Mouse (Mus musculus) MEL (cell line): Measurements from ENCODE around the gene Ptpa. TPM values are rescaled to one million over a fixed set of nuclear protein-coding genes. Genes with fewer than 3 reads are reported as not detected.

Experiments
- DNase-seq: peaks from one replicate; pipeline ENCODE4 v3.0.0; 2011; ENCODE audit warnings: low read depth, low spot score
- H3K27ac ChIP-seq: 2 replicates; pipeline ENCODE4 v1.5.1; 2012; ENCODE audit warnings: low read depth, mild to moderate bottlenecking, control low read depth, low read length, moderate library complexity; ENCODE audit not compliant: control insufficient read depth
- H3K27me3 ChIP-seq, 2 experiments: fragments of 150-350 bp in 1 of 2; sonication (generic) in 1 of 2; 2 replicates each; pipeline ENCODE4 v1.6.1; 2012; ENCODE audit warnings: low read length in 2 of 2, mild to moderate bottlenecking in 2 of 2, improper control_type of control experiment in 1 of 2, moderate library complexity in 1 of 2; ENCODE audit not compliant: insufficient read depth in 2 of 2, control insufficient read depth in 1 of 2
- H3K36me3 ChIP-seq, 2 experiments: 2 replicates each; pipeline ENCODE4 v1.6.1; 2012 to 2014; ENCODE audit warnings: low read length in 2 of 2, improper control_type of control experiment in 1 of 2, inconsistent platforms in 1 of 2, mild to moderate bottlenecking in 1 of 2; ENCODE audit not compliant: insufficient read depth in 2 of 2, control insufficient read depth in 1 of 2
- H3K4me1 ChIP-seq, 2 experiments: fragments of 150-350 bp in 1 of 2; sonication (generic) in 1 of 2; 2 replicates each; pipeline ENCODE4 v1.6.1; 2012; ENCODE audit warnings: low read length in 2 of 2, improper control_type of control experiment in 1 of 2, mild to moderate bottlenecking in 1 of 2; ENCODE audit not compliant: insufficient read depth in 2 of 2, control insufficient read depth in 1 of 2
- H3K4me3 ChIP-seq, 2 experiments: fragments of 150-350 bp in 1 of 2; sonication (generic) in 1 of 2; 2 replicates each; pipeline ENCODE4 v1.5.1; 2012; ENCODE audit warnings: low read depth in 2 of 2, low read length in 2 of 2, mild to moderate bottlenecking in 2 of 2, moderate library complexity in 2 of 2, control low read depth in 1 of 2, improper control_type of control experiment in 1 of 2; ENCODE audit not compliant: control insufficient read depth in 1 of 2, insufficient read depth in 1 of 2
- H3K79me2 ChIP-seq: 2 replicates; pipeline ENCODE4 v1.6.1; 2012; ENCODE audit warnings: mild to moderate bottlenecking, low read length, moderate library complexity; ENCODE audit not compliant: control insufficient read depth, poor library complexity, insufficient read depth
- H3K9ac ChIP-seq: 2 replicates; pipeline ENCODE4 v1.6.1; 2012; ENCODE audit warnings: low read depth, mild to moderate bottlenecking, control low read depth, low read length, moderate library complexity; ENCODE audit not compliant: control insufficient read depth, poor library complexity, severe bottlenecking
- H3K9me3 ChIP-seq: fragments of 150-350 bp; sonication (generic); replicated peaks from 2 replicates; pipeline ENCODE4 v1.6.1; 2012; ENCODE audit warnings: mild to moderate bottlenecking, low read length, improper control_type of control experiment, moderate library complexity; ENCODE audit not compliant: insufficient read depth
- CHD1 ChIP-seq: IDR thresholded peaks from 2 replicates; pipeline ENCODE4 v1.6.1; 2012; ENCODE audit warnings: low read depth, mild to moderate bottlenecking, inconsistent platforms, low read length, improper control_type of control experiment
- CHD2 ChIP-seq: IDR thresholded peaks from 2 replicates; pipeline ENCODE4 v1.6.1; 2011; ENCODE audit warnings: low read length, improper control_type of control experiment
- ELF1 ChIP-seq: IDR thresholded peaks from 2 replicates; pipeline ENCODE4 v1.6.1; 2014; ENCODE audit warnings: low read depth, mild to moderate bottlenecking, inconsistent platforms, low read length, improper control_type of control experiment, moderate library complexity
- GABPA ChIP-seq: IDR thresholded peaks from 2 replicates; pipeline ENCODE4 v1.6.1; 2012; ENCODE audit warnings: low read depth, mild to moderate bottlenecking, inconsistent platforms, low read length, improper control_type of control experiment, moderate library complexity
- KAT2A ChIP-seq: conservative IDR thresholded peaks from 2 replicates; pipeline ENCODE4 v1.6.1; 2012; ENCODE audit warnings: low read depth, low read length, improper control_type of control experiment, inconsistent platforms
- MAFK ChIP-seq: IDR thresholded peaks from 2 replicates; pipeline ENCODE4 v1.6.1; 2011; ENCODE audit warnings: low read depth, mild to moderate bottlenecking, low read length, improper control_type of control experiment, borderline replicate concordance
- MEF2A ChIP-seq: IDR thresholded peaks from 2 replicates; pipeline ENCODE4 v1.6.1; 2014; ENCODE audit warnings: low read depth, mild to moderate bottlenecking, inconsistent platforms, low read length, improper control_type of control experiment; ENCODE audit not compliant: poor library complexity, insufficient replicate concordance, severe bottlenecking; ENCODE audit errors: extremely low read depth
- MXI1 ChIP-seq: IDR thresholded peaks from 2 replicates; pipeline ENCODE4 v1.6.1; 2011; ENCODE audit warnings: mild to moderate bottlenecking, low read depth, low read length, improper control_type of control experiment
- MYB ChIP-seq: IDR thresholded peaks from 2 replicates; pipeline ENCODE4 v1.6.1; 2011; ENCODE audit warnings: mild to moderate bottlenecking, low read depth, low read length, improper control_type of control experiment
- POLR2A ChIP-seq, 2 experiments: IDR thresholded peaks; 2 replicates each; pipeline ENCODE4 v1.6.1; 2011 to 2012; ENCODE audit warnings: low read length in 2 of 2, mild to moderate bottlenecking in 2 of 2, control low read depth in 1 of 2, improper control_type of control experiment in 1 of 2, low read depth in 1 of 2, moderate library complexity in 1 of 2; ENCODE audit not compliant: control insufficient read depth in 1 of 2, insufficient read depth in 1 of 2, poor library complexity in 1 of 2
- POLR2AphosphoS2 ChIP-seq: IDR thresholded peaks from 2 replicates; pipeline ENCODE4 v1.6.1; 2011; ENCODE audit warnings: low read length, improper control_type of control experiment
- POLR2AphosphoS5 ChIP-seq: IDR thresholded peaks from 2 replicates; pipeline ENCODE4 v1.6.1; 2012; ENCODE audit warnings: low read depth, borderline replicate concordance, mild to moderate bottlenecking, inconsistent platforms, low read length, moderate library complexity, mixed read lengths
- RAD21 ChIP-seq: IDR thresholded peaks from 2 replicates; pipeline ENCODE4 v1.6.1; 2011; ENCODE audit warnings: mild to moderate bottlenecking, low read depth, low read length, improper control_type of control experiment
- RCOR1 ChIP-seq: IDR thresholded peaks from 2 replicates; pipeline ENCODE4 v1.6.1; 2012; ENCODE audit warnings: low read depth, mild to moderate bottlenecking, inconsistent platforms, low read length, improper control_type of control experiment
- SIN3A ChIP-seq: IDR thresholded peaks from 2 replicates; pipeline ENCODE4 v1.6.1; 2012; ENCODE audit warnings: low read length, improper control_type of control experiment, inconsistent platforms
- UBTF ChIP-seq: IDR thresholded peaks from 2 replicates; pipeline ENCODE4 v1.6.1; 2012; ENCODE audit warnings: low read depth, mild to moderate bottlenecking, inconsistent platforms, low read length, improper control_type of control experiment, moderate library complexity, borderline replicate concordance; ENCODE audit not compliant: insufficient read depth
- ZKSCAN1 ChIP-seq: IDR thresholded peaks from 2 replicates; pipeline ENCODE4 v1.6.1; 2012; ENCODE audit warnings: low read depth, mild to moderate bottlenecking, inconsistent platforms, low read length, improper control_type of control experiment, moderate library complexity
- ZMIZ1 ChIP-seq: IDR thresholded peaks from 2 replicates; pipeline ENCODE4 v1.6.1; 2012; ENCODE audit warnings: low read depth, mild to moderate bottlenecking, inconsistent platforms, low read length, improper control_type of control experiment, moderate library complexity
- ZNF384 ChIP-seq: IDR thresholded peaks from 2 replicates; pipeline ENCODE4 v1.6.1; 2012; ENCODE audit warnings: low read depth, mild to moderate bottlenecking, inconsistent platforms, low read length, improper control_type of control experiment
- polyA plus RNA-seq, 2 experiments: library from polyadenylated mRNA; stranded (reverse) in 1 of 2; unstranded in 1 of 2; fragments of >175 nt in 1 of 2; fragments of >200 nt in 1 of 2; gene quantifications; 2 replicates each; pipeline versions ENCODE4 v1.2.1 to v1.2.4; 2012; ENCODE audit warnings: low replicate concordance in 2 of 2, low read depth in 1 of 2; ENCODE audit not compliant: insufficient read length in 2 of 2, insufficient read depth in 1 of 2, missing spikeins in 1 of 2
- total RNA-seq: library from RNA; depleted of rRNA; stranded (reverse); fragments of 300-350 nt; gene quantifications from 2 replicates; pipeline ENCODE4 v1.2.3, GENCODE M21; 2012

Ptpa gene
- total and polyA plus RNA-seq, 3 experiments = 159 to 382 TPM; not detected in 1

DNA sequence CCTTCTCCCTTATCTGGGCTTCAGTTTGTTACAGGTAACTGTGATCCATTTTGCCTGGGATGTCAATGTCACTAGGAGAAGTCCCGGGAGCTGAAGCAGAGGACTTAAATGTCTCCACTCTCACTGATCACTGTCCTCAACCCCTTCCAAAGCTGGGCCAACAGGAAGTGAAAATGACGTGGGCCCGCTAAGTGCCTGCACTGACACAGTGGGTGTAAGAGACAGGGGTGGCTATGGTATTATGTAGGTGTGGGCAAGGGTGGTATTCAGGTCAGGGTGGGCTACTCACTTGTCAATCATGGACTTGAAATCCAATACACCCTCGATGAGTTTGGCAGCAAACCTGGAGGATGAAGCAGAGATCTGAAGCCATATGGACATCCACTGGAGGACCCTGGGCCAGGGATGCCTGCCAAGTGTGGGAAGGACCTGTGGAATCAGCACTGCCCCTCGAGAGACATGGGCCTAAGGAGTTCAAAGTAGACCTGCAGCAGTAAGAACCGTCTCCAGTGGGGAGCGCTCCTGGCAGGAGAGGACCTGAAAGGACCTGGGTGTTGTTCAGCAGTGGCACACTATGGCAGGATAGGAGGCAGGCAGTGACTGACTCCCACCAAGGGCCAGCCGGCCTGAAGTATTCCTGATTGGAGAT, 7.3 kb upstream of the Ptpa start:
- Histone ChIP-seq H3K4me3 (no peak overlapping the region), H3K79me2 (no peaks in the 10 kb centered on the region), H3K27me3 (no peaks in the 10 kb centered on the region), H3K27ac (no peak overlapping the region), H3K9me3 (no peaks in the 10 kb centered on the region), H3K9ac (no peak overlapping the region), H3K4me1 (no peaks in the 10 kb centered on the region), H3K36me3 (peaks cover 0 to 3% of the 10 kb centered on the region in 2 experiments; a peak in 2 of 4 replicates)
- DNase-seq = no peak
- no peak for TF ChIP-seq ELF1
- TF ChIP-seq POLR2A (IDR thresholded peaks at IDR 0.05; ENCODE audit: control insufficient read depth in 1 of 2, insufficient read depth in 1 of 2, low read depth in 1 of 2, low read length in 2 of 2, poor library complexity in 1 of 2) = no peak
- TF ChIP-seq MEF2A = no peak
- no peak for TF ChIP-seq CHD2
- TF ChIP-seq MYB = no peak
- no peak for TF ChIP-seq POLR2AphosphoS2
- no peak for TF ChIP-seq GABPA
- no peak for TF ChIP-seq MAFK
- TF ChIP-seq RAD21 = no peak
- no peak for TF ChIP-seq KAT2A
- no peak for TF ChIP-seq CHD1

DNA sequence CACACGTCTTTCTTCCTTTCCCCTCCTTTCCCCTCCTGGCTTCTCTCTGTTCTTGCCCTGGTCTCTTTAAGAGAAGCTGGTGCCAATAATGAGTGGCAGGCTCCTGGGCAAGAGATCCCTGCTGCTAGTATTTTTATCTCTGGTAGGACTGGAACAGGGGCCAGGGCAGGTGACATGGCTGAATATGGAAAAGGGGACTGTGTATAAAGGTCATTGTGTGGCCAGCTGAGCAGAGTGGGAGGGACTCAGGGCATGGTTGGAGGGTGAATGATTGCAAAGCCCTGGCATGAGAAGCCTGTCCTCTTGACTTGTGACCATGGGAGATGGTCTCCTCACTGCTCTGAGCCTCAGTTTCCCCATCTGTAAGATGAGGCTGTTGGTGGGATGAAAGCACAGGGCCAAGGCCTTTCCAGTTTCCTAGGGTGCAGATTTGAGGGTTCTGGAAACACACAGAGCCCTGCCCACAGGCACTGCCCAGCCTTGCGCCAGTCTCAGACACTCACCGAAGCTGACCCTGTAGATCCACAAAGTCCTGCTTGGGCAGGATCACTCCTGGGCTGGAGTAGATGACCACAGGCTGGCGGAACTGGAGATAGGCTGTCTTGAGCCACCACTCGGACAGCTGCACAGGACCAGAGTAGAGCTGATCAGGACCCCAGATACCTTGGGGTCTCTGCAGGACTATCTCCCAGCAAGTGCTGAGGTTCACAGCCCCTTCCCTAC, 6.2 kb upstream of the Ptpa start:
- Histone ChIP-seq H3K36me3 (peaks cover 0 to 3% of the 10 kb centered on the region in 2 experiments; a peak in 2 of 4 replicates), H3K27me3 (no peaks in the 10 kb centered on the region), H3K27ac (no peak overlapping the region), H3K9me3 (no peaks in the 10 kb centered on the region), H3K9ac (no peak overlapping the region), H3K4me3 (no peak overlapping the region), H3K79me2 (no peaks in the 10 kb centered on the region; the same call in 1 of the 2 replicates), H3K4me1 (peaks cover 3 to 5% of the 10 kb centered on the region in 2 experiments; a peak in 3 of 4 replicates)
- TF ChIP-seq MEF2A (no peak), MXI1 (no peak), RCOR1 (no peak), POLR2AphosphoS5 (no peak), ZKSCAN1 (no peak), UBTF (no peak), SIN3A (no peak), MAFK (no peak), CHD1 (no peak), ZMIZ1 (no peak), ZNF384 (no peak), ELF1 (no peak)
- DNase-seq = no peak
